Mouse (Mus musculus) cerebellum, adult 2 months (tissue): ENCODE results near the gene Glra1. TPM values are rescaled to one million over a fixed set of nuclear protein-coding genes. Genes with fewer than 3 reads are reported as not detected.

Experiments
- DNase-seq, 2 experiments: peaks; one replicate each; pipeline ENCODE4 v3.0.0; 2021
- H3K27ac ChIP-seq: fragments of 200-500 bp; 2 replicates; pipeline ENCODE4 v1.5.1; 2012; ENCODE audit warnings: low read length, control low read depth, inconsistent platforms; ENCODE audit not compliant: insufficient read depth
- H3K27me3 ChIP-seq: fragments of 200-500 bp; 2 replicates; pipeline ENCODE4 v1.6.1; 2012; ENCODE audit warnings: inconsistent platforms, mild to moderate bottlenecking, low read length, moderate library complexity; ENCODE audit not compliant: control insufficient read depth, insufficient read depth
- H3K4me1 ChIP-seq: fragments of 200-500 bp; 2 replicates; pipeline ENCODE4 v1.6.1; 2011; ENCODE audit warnings: low read length; ENCODE audit not compliant: control insufficient read depth, insufficient read depth
- H3K4me3 ChIP-seq: fragments of 200-500 bp; replicated peaks from 2 replicates; pipeline ENCODE3; 2011; ENCODE audit warnings: mild to moderate bottlenecking, low read depth, low read length, control low read depth; ENCODE audit not compliant: insufficient read depth
- CTCF ChIP-seq: fragments of 200-500 bp; IDR thresholded peaks from 2 replicates; pipeline ENCODE4 v1.5.1; 2011; ENCODE audit warnings: low read depth, mild to moderate bottlenecking, control low read depth, low read length, moderate library complexity, borderline replicate concordance; ENCODE audit not compliant: insufficient read depth
- POLR2A ChIP-seq: fragments of 200-500 bp; IDR thresholded peaks from 2 replicates; pipeline ENCODE4 v1.6.1; 2011; ENCODE audit warnings: low read length, control low read depth, borderline replicate concordance; ENCODE audit not compliant: insufficient read depth
- WGBS: fragments of 180-500 bp; shearing (Covaris S2); methylation state at CpG from one replicate; pipeline ENCODE4 v1.1.7; 2018; 5-methylcytosine and 5-hydroxymethylcytosine counted together
- polyA plus RNA-seq: library from polyadenylated mRNA; depleted of rRNA; stranded (reverse); fragments of >200 nt; gene quantifications from 2 replicates; pipeline ENCODE4 v1.2.3, GENCODE M21; 2012; rRNA removed

Gene Glra1
- polyA plus RNA-seq, 1 experiment = 27.3 TPM

GRCm38 (mm10) chr11:55470761-55471160 lies 137.2 kb downstream of the Glra1 start:
- 16% methylated on average over 8 of the region's 8 CpGs for WGBS
- H3K4me3 ChIP-seq = peak overlapping the region; percentile 84
- H3K4me1 ChIP-seq = peaks cover 3% of the 10 kb centered on the region; the same call in 1 of the 2 replicates
- no peak for TF ChIP-seq POLR2A
- TF ChIP-seq CTCF = no peak
- H3K27me3 ChIP-seq = no peaks in the 10 kb centered on the region
- no peak for DNase-seq
- H3K27ac ChIP-seq = no peak overlapping the region

GRCm38 (mm10) chr11:55469923-55470691 lies 137.9 kb downstream of the Glra1 start:
- Histone ChIP-seq H3K4me3 (peak overlapping the region; percentile 84), H3K27me3 (no peaks in the 10 kb centered on the region), H3K4me1 (peaks cover 3% of the 10 kb centered on the region; the same call in 1 of the 2 replicates), H3K27ac (peak overlapping the region; percentile 17)
- no peak for DNase-seq
- WGBS = 1% methylated on average over 46 of the region's 46 CpGs
- TF ChIP-seq POLR2A = no peak

GRCm38 (mm10) chr11:55469048-55469843 lies 138.8 kb downstream of the Glra1 start, which contains the start of gene G3bp1:
TSS of gene G3bp1 (plus strand) at chr11:55469685.
- DNase-seq = peak; percentile 100
- Histone ChIP-seq H3K27ac (peak within 1 kb of the TSS; percentile 83), H3K4me1 (peaks cover 3% of the 10 kb centered on the region; the same call in 1 of the 2 replicates), H3K27me3 (no peaks in the 10 kb centered on the region), H3K4me3 (peak within 1 kb of the TSS; percentile 84)
- peak; percentile 96 for TF ChIP-seq POLR2A
- no peak for TF ChIP-seq CTCF
- WGBS = under 1% methylated on average over 56 of the region's 57 CpGs

GRCm38 (mm10) chr11:55468611-55469047 lies 139.4 kb downstream of the Glra1 start:
- peak overlapping the region; percentile 72 for H3K4me3 ChIP-seq
- peak overlapping the region; percentile 83 for H3K27ac ChIP-seq
- under 1% methylated on average over 17 of the region's 17 CpGs for WGBS
- DNase-seq = no peak
- no peak for TF ChIP-seq POLR2A
- no peak for TF ChIP-seq CTCF
- no peaks in the 10 kb centered on the region for H3K27me3 ChIP-seq
- H3K4me1 ChIP-seq = peaks cover 3% of the 10 kb centered on the region; the same call in 1 of the 2 replicates

GRCm38 (mm10) chr11:55468012-55468411 lies 140.0 kb downstream of the Glra1 start:
- DNase-seq = no peak
- H3K27me3 ChIP-seq = no peaks in the 10 kb centered on the region
- TF ChIP-seq CTCF = no peak
- no peak for TF ChIP-seq POLR2A
- WGBS = 57% methylated on average over 10 of the region's 10 CpGs
- H3K27ac ChIP-seq = peak overlapping the region; percentile 83
- H3K4me1 ChIP-seq = peaks cover 3% of the 10 kb centered on the region; the same call in 1 of the 2 replicates
- no peak overlapping the region for H3K4me3 ChIP-seq

- Histone ChIP-seq H3K4me1 (no peaks in the 10 kb centered on the region), H3K27ac (no peak overlapping the region), H3K27me3 (no peaks in the 10 kb centered on the region), H3K4me3 (no peak overlapping the region)
- WGBS = 83% methylated on average over 3 of the region's 3 CpGs
- TF ChIP-seq CTCF (no peak), POLR2A (no peak)
- DNase-seq = no peak
Observed at GRCm38 (mm10) chr11:55465177-55465576, 142.8 kb downstream of the Glra1 start.

- Histone ChIP-seq H3K27ac (no peak overlapping the region), H3K4me3 (no peak overlapping the region), H3K4me1 (no peaks in the 10 kb centered on the region), H3K27me3 (no peaks in the 10 kb centered on the region)
- 83% methylated on average over 10 of the region's 10 CpGs for WGBS
- DNase-seq = no peak
- TF ChIP-seq CTCF (no peak), POLR2A (no peak)
Observed at GRCm38 (mm10) chr11:55464707-55465106, 143.3 kb downstream of the Glra1 start.

Other genes with a start within 250 kb of the Glra1 start
- gene Sparc, start 185.0 kb downstream of the Glra1 start, polyA plus RNA-seq = 1,317 and 1,324 TPM in 2 replicates
- 203 and 218 TPM in 2 replicates for gene Atox1, start 147.0 kb downstream of the Glra1 start, polyA plus RNA-seq
- gene G3bp1, start 138.5 kb downstream of the Glra1 start, polyA plus RNA-seq = 21.3 and 22.8 TPM in 2 replicates